Mouse (Mus musculus): Measurements from ENCODE around the gene Lhfp.

Lhfp gene

DNA sequence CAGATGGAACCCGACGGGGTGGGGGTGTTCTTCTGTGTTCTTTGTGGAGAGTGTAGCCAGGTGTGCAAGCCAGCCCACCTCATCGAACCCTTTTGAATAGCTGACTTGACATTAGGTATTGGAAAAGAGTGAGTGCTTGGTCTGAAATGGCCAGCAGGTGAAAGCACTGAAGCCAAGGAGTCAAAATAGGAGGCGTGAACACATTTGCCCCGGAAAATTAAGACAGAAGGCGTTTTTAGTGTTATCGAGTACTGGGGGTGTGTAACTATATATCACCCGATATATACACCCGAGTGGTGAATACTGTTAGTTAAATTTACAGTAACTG, 876 bp downstream of the Lhfp start:
- no peak for DNase-seq (ENCODE audit: low spot score in 2 of 2)

DNA sequence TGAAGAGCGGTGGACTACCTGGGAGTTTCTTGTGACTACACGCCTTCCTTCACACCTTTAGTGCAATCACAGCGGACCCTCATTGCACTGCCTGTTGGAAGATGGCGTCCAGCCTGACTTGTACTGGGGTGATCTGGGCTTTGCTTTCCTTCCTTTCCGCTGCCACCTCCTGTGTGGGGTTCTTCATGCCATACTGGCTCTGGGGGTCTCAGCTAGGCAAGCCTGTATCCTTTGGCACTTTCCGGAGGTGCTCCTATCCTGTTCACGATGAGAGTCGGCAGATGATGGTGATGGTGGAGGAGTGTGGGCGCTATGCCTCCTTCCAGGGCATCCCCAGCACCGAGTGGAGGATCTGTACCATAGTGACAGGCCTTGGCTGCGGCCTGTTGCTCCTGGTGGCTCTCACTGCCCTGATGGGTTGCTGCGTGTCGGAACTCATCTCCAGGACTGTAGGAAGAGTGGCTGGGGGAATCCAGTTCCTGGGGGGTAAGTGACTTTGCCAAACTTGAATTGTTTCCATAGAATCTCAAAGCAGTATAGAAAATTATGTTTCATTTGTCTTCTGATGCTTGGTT, 2.0 kb downstream of the Lhfp start:
- no peak for DNase-seq (ENCODE audit: low spot score in 2 of 2)

DNA sequence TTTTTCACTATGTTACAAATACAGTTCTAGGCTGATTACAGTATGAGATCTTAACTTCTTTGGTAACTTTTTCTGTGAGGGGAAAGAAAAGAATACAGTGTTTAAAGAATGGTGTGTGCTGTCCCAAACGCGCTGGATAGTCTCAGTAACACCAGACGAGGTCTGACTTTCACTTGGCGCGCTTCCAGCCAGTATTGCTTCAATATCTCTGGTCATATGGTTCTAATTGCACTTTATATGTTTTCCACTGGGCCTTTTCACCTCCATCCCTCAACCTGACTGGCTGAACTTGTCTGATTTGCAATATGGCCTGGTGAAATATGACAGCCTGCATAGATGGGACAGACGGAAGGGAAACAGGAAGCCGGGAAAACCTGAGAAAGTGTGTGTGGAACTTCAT, 2.9 kb downstream of the Lhfp start:
- no peak for DNase-seq (ENCODE audit: low spot score in 2 of 2)

DNA sequence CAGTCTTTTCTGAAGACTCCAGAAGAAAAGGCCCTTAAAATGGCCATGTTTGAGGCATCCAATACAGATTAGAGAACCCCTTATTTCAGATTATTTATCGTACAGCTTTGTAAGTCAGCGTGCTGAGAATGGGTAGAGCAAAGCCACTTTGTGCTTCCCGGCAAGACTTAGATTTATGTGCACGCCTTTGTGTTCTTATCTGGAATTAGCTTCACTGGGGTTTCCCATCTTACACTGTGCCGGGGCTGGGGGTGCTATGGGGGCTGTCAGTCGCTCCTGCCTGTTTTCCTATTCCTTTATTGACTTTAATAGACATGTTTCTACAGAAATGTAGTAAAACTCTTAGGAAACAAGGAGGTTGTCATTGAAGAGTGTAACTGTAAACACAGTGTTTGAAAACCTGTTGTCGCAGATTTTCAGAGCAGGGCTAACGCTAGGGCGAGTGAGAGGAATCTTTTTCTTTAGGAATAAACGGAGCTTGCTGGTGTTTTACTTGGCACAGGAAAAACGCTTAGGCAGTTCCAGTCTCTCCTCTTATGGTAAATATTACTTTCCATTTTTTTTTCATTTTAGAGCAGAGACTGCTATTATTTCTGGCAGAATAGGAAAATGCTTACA, 3.5 kb downstream of the Lhfp start:
- no peak for DNase-seq (ENCODE audit: low spot score in 2 of 2)

DNA sequence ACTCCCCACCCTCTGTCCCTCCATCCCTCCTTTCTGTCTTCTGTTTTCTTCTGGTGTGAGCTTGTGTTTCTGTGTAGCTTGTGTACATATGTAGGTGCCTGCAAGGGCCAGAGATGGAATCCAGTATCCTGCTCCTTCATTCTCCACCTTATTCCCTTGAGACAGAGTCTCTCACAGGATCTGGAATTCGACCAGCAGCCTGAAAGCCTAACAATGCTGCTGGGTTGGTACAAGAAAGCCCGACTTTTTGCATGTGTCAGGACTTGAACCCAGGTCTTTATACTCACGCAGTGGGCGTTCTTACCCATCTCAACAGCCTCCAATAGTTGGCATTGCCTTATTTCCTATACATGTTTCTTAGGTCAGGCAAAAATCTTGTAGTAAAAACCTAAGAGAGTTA, 4.4 kb downstream of the Lhfp start:
- DNase-seq (ENCODE audit: low spot score in 2 of 2): no peak

DNA sequence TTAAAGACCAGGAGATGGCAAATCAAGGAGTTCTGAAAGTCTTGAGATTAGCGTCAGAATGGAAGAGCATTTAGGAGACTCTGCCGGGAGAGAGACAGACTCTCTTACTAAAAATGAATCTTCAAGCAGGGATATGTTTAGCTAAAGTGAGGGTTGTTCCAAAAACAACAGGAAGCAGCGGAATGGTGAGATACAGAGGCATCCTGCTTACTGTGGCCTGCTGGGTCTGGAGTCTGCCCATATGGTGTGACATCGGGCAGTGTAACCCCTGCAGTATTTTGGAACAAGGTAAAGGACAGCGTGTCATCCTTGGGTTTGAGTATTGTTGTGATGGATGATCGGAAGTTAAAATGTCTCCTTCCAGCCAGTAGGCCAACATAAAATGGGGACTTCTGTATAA, 5.0 kb downstream of the Lhfp start:
- DNase-seq (ENCODE audit: low spot score in 2 of 2): no peak

DNA sequence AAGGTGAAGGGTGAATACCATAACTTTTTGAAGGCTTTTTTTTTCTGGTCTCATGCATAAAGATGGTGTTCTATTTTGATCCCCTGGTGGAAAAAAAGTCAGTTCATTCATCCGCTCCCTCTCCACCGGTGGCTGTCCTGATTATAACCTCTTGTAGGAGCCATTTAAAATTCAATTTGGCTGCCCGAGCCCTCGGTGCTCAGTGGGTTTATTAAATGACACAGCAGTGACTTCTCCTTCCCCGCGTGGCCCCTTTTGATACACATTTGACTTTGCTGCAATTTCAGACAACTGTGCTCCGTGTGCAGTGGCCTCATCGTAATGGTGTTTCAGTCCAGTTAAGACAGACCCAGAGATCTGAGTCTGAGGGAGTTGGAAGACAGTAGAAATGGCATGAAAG, 11.1 kb downstream of the Lhfp start:
- no peak for DNase-seq (ENCODE audit: low spot score in 2 of 2)

DNA sequence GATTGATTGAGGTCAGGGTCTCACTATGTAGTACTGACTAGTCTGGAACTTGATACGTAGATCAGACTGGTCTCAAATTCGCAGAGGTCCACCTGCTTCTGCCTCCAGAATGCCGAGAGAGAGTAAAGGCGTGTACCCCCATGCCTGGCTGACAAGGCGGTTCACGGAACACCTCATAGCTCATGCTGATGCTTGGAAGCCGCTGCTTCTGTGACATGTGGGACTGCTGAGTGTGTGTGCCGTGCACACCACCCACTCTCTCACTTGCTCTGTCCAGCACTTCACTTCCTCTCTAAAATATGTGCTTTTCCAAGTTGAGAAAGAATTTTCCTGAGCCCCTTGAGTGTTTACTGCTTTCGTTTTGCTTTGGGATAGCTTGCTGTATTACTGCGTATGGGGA, 15.1 kb downstream of the Lhfp start:
- no peak for DNase-seq (ENCODE audit: low spot score in 2 of 2)

DNA sequence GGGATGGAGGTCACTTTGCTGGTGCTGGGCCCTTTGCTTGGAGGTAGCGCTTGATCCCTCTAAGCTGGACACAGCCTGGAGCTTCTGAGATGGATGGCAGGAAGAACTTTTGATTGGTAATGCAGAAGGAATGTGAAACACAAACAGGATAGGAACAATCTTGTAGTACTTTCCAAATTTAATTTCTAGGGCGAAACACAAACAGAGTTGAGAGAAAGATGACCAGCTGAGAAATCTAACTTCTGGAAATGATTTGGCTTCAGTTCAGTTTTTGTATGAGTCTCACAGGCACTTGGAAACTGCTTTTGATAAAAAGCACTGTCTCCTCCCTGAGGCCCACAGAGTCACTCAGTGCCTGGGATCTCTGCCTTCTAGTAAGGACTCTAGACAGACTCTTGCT, 18.6 kb downstream of the Lhfp start:
- DNase-seq (ENCODE audit: low spot score in 2 of 2): no peak

DNA sequence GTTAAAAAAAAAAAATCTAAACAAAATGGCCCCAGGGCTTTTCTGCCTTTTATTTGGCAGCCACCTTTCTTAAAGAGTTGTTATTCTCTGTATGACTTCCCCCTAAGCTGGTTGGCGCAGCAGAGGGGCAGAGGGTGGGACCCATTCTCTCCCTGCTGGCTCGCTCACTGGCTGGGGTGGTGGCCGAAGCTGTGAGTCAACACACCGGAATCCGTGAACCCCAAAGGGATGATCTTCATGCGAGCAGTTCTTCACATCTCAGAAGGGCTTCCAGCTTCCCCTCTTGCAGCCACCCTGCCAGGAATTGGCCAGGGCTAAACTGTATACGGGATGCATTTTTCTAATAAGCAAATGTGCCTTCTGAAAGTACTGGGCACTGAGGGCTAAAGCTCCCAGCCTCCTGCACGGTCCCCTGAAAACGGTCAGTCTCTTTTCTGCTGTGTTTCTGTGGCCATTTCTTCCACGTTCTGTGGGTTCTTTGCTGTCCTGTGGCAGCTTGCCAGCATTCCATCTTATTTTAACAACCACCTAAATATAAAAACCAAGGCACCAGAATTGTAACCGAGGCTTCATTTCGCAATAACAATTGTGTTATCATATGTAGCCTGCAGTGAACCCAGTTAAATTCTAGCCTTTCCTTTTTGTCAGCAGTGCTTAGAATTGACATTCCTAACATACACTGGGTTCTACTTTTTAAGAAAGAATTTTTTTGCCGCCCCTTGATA, 22.3 kb downstream of the Lhfp start:
- DNase-seq (ENCODE audit: low spot score in 2 of 2): no peak

DNA sequence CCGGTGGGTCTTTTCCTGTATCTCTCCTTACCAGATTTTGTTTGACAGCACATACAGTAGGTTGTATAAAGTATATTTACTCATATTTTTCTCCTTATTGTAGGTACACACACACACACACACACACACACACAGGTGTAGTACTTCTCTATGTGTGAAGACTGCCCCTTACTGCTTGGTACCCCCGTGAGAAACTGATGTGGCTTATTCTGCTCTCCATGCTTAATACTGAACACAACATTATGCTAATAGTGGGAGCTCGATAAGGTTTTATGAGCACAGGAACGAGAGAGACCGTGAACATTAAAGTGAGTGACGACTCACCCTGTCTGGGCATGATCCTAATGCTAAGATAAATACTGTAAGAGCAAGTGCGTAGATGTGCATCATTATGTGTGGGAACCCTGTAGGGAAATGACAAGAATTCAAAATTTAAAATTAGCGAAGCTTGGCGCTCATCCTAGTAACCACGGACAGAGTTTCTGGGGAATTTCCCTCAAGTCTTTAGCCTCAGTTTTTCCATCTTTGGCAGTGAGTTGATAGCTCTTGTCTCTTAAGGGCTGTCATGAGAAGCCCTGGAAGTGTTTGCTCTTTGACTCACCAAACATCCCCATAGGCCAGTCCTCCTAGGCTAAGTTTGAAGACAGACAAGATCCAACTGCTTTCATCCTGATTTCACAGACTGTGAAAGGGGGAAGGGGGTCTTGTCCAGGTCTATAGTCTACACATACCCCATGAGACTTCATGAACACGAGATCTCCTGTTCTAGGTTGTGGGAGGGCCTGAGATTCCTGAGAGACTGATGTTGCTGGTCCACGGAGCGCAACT, 24.2 kb downstream of the Lhfp start:
- DNase-seq (ENCODE audit: low spot score in 2 of 2): no peak

DNA sequence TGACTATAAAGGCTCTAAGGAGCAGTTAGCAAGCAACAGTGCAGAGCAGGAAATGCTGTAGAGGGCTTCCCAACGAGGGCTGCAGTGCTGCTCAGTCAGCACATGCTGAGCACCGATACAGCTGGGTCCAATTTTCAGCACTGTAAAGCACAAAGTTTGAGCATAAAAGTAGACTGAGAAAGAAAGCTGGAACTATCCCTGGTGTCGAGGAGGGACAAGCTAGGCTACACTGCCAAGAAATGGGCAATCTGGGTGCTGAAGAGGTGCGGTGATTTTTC, 24.7 kb downstream of the Lhfp start:
- no peak for DNase-seq (ENCODE audit: low spot score in 2 of 2)

DNA sequence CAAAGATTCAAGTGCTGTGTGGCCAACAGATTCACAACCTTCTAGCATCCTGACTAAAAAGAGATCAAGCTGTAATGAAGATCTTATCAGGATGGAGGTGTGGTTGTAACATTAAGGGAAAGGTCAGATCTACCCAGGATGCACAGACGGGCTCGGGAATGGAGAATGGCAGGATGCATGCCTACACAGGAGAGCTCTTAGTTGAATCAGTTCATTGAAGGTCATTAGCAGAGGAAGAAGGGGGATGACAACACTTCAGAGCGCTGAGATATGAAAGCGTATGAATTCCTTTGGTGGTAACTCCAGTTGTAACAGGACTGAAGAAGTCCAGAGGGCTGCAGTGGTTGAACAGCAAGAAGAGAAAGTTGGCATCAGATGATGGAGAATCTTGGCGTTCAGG, 27.1 kb downstream of the Lhfp start:
- DNase-seq (ENCODE audit: low spot score in 2 of 2): no peak

DNA sequence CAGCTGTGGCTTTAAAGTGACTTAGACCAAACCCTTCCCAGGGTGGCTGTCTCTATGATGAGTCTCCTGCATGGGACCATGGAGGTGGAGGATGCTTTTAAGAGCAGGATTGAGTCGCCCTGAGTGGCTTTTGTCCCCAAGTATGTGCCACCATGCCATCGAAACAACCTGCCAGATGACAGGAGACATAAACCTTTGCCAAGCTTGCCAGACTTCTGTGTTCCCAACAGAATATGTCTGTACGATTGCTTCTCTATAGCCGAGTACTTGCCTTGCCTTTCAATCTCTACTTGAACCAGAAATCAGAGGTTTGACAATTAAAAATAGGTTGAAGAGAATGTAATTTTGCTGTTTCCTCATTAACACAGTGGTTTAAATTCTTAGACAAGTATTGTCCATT, 32.9 kb downstream of the Lhfp start:
- no peak for DNase-seq (ENCODE audit: low spot score in 2 of 2)

DNA sequence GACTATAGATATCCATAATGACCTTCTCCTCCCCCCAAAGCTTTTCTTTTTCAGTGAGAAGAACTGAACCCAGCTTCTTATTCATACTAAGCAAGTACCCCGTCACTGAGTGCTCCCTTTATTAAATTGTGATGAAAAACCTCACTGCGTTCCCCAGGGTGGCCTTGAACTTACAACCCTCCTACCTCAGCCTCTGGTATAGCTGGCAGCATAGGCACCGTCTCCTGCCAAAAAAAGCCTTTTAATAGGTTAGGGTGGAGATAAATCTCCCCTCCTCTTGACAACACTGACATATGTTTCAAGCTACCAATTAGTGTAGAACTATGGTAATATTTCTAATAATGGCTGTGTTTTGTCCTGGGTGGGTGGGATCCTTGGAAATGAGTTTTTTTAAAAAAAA, 33.4 kb downstream of the Lhfp start:
- DNase-seq (ENCODE audit: low spot score in 2 of 2): no peak

DNA sequence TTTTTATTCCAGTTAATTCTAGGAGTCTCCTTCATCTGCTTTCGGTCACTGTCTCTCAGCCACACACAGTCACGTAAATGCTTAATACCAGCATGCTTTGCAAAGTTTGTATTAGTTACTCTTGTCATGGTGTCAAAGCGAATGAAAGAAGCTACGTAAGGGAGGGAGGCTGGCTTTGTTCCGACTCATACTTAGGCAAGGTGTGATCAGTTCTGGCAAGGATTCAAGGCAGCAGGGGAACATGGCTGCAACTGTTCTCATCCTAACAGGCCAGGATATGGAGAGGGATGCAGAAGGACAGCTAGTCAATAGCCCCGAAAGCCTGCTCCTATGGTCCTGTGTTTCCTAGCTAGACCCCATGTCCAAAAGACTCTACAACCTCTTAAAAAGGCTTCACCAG, 39.0 kb downstream of the Lhfp start:
- no peak for DNase-seq (ENCODE audit: low spot score in 2 of 2)

DNA sequence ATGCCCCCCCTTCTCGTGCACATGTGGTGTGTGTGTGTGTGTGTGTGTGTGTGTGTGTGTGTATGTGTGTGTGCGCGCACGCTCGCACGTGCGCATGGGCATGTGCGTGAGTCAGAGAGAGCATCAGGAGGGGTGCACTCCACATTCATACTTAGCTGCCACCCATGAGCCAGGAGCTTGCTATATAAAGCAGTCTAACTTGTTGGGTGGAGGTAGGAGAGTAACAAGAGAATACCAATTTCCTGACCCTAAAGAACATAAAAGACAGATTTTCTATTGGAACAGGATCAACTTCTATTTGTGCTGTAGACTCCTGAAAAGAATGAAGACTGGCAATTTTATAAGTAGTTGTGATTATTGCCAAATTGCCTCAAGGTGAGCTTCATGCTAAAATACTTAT, 39.4 kb downstream of the Lhfp start:
- DNase-seq (ENCODE audit: low spot score in 2 of 2): no peak

DNA sequence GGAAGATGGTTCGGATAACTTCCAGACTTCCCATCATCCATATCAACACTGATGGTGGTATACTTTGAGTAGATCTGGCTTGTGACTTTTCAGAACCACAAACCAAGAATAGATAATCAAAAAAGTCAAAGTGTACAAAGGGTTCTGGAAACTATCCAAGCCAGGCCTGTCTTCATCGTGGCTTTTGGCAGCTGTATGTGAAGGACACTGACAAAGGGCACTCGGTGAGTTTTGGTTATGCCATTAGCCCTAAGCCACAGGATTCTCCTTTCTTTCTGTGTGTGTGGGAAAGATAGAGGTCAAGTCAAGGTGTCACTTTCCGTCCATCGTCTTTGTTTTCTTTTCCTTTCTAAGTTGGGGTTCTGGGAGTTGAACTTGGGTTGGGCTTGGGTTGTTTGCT, 42.4 kb downstream of the Lhfp start:
- DNase-seq (ENCODE audit: low spot score in 2 of 2): no peak

DNA sequence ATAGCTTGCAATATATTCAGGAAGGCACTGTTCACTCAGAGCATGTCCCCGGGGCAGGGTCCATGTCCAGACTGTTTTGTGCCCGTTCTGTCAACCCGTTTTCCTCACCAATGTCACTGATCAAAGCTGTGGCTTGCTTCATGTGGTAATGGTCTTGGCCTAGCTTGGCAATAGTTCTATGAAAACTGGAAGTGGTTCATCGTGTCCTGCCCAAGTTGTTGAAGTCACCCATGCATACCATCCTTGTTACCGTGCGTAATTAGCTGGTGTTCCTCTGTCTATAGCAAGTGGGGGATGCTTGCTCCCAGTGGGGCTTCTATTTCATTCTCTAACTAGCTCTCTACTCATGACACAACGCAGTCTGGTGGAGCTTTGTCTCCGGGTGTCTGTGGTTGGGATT, 43.5 kb downstream of the Lhfp start:
- no peak for DNase-seq (ENCODE audit: low spot score in 2 of 2)

DNA sequence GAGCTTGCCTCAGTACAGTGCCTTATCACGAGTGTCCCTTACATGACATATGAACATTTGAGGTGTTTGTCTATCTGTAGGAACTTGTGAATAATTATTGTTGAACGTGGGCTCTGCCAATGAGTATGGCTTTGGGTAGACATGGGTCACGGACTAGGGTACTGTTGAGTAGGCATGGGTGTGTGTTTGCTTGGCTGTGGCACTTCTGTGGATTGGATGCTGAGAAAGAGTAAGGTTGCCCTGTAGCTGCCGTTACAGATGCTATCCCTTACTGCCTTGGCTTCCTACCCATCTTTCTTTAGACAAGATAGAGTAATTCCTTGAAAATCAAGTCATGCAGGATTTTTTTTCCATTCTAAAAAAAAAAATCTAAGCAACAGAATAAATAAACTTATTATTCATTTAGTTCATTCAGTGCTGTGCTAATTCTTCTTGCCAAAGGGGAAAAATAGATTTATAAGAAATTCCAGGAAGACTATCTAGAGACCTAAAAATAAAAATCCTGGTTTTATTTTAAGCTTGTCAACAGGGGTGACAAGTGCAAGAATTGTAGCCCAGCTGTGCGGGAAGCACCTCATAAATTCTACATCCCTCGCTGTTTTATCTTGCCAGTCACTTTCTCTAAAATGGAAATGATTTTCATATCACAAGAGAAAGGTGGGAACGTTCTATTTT, 45.3 kb downstream of the Lhfp start:
- DNase-seq (ENCODE audit: low spot score in 2 of 2): no peak

DNA sequence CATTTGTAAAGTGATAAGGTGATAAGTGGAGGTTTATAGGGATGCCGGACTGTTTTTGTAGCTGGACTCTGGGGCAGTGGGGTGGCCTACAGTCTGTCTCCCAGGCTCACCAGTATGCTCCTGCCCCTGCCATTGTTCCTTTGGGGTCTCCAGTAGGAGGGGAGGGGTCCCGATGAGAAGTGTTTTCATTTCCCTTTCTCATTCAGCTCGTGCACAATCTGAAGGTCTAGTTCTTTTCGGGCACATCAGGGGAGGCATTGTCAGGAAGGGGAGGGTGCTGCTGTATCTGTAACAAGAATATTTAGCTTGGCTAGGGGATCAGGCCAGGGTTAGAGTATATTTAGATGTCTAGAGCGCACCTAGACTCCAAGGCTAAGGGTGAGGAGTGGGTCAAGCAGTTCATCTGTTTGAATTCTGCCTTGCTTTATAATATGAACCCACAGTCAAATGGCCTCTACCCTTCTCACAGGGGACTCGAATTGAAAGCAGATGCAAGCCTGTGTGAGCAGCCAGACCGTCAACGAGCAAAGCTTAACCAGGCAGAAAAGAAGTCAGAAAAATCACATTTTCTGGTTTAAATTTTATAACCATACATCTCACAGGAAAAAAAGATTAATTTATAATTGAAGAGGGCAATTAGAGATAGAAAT, 46.0 kb downstream of the Lhfp start:
- DNase-seq (ENCODE audit: low spot score in 2 of 2): no peak

DNA sequence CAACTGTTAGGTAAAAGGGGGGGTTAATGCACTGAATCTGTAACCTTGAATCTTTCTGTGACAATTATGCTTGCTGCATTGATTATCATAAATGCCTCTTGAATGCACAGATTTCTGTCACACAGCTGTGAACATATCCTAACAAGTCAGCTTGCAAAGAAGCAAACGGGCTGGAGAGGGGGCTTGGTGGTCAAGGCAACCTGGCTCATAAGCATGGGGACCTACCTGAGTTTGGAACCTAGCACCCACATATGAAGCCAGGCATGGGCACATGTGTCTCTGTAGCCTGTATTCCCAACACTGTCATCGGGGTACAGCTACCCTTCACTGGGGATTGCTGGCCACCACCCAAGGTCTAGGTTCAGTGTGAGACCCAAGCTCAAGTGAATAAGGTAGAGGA, 48.6 kb downstream of the Lhfp start:
- DNase-seq (ENCODE audit: low spot score in 2 of 2): no peak

Measured in spleen, postnatal 14 days (tissue).